ENCODE assay signal across 22 mouse cellular contexts in the genomic region with DNA sequence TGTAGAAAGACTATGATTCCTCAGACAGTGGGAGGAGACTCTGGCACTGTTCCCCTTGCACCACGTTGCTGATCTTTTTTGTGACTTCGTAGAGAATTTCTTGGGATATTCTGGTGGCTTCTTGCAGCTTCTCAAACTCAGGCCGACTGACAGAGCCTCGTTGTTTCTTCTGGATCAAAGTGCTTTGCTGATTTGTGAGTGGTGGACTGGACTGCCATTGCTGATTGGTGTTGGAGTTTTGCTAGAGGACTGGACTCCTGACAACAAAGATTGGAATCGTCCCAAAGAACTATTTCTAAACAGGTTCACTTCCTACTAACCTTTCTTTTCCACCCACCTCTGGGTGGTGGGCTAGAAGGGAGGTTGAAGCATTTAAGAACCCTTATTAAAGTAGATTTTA. TPM values are rescaled to one million over a fixed set of nuclear protein-coding genes. Genes with fewer than 3 reads are reported as not detected.
DNase-seq lines count a peak whose midpoint lies in the region; ATAC-seq and TF ChIP-seq lines count a peak whose summit lies in the region.
"Had no signal": no experiment of that assay in that cellular context is flagged by ENCODE, and none has a peak within 500 bp of the region (broad histone marks: within the 10 kb centered on the region; RNA-seq: fewer than 3 reads in every experiment).

No protein-coding gene starts in this region.

- H3K79me2 ChIP-seq in liver, adult 2 months (ENCODE audit: control insufficient read depth, insufficient read depth, low read length): peaks cover 16% of the 10 kb centered on the region; the same call in 1 of the 2 replicates

- ATAC-seq in liver, embryonic 11.5 days (replicated peaks; ENCODE audit: low FRiP score): no peak
- ATAC-seq: activated CD4-positive, CD25-positive, alpha-beta regulatory T cell, adult 4 months; CD4-positive, CD25-positive, alpha-beta regulatory T cell, adult 4 months; Patski had no signal

- H3K36me3 ChIP-seq in liver, adult 2 months (ENCODE audit: control insufficient read depth, insufficient read depth, low read length): peaks cover 3% of the 10 kb centered on the region
- no peaks in the 10 kb centered on the region for H3K36me3 ChIP-seq in liver, embryonic 11.5 days (ENCODE audit: control insufficient read depth, insufficient read depth, low read length)

- no peak overlapping the region for H3K4me2 ChIP-seq in liver, embryonic 11.5 days

- no peak overlapping the region for H3K9ac ChIP-seq in liver, adult 2 months (ENCODE audit: low read depth, low read length)
- no peak overlapping the region for H3K9ac ChIP-seq in liver, embryonic 11.5 days (ENCODE audit: low read depth, low read length)

- no peaks in the 10 kb centered on the region for H3K27me3 ChIP-seq in liver, adult 2 months (ENCODE audit: control insufficient read depth, insufficient read depth, low read length)
- H3K27me3 ChIP-seq in liver, embryonic 11.5 days (replicated peaks; ENCODE audit: control insufficient read depth, insufficient read depth, low read length): no peaks in the 10 kb centered on the region
- H3K27me3 ChIP-seq: CH12.LX, Patski had no signal

- TF ChIP-seq CTCF in liver, adult 2 months (IDR thresholded peaks at IDR 0.05; ENCODE audit: low read depth, low read length): no peak

- no peak for TF ChIP-seq POLR2A in liver, adult 2 months (IDR thresholded peaks at IDR 0.05; ENCODE audit: extremely low read depth, insufficient read depth, low read length)

- 25% methylated on average over 5 of the region's 5 CpGs for WGBS in liver, adult 2 months
- 79% methylated on average over 5 of the region's 5 CpGs for WGBS in liver, embryonic 11.5 days

- peaks cover 16% of the 10 kb centered on the region for H3K4me1 ChIP-seq in liver, adult 2 months (ENCODE audit: control insufficient read depth, insufficient read depth, low read length)
- no peaks in the 10 kb centered on the region for H3K4me1 ChIP-seq in liver, embryonic 11.5 days (replicated peaks; ENCODE audit: control insufficient read depth, insufficient read depth, low read length)

- no peaks in the 10 kb centered on the region for H3K9me3 ChIP-seq in liver, embryonic 11.5 days (ENCODE audit: control insufficient read depth, low read length)
- H3K9me3 ChIP-seq: G1E had no signal

- peak; percentile 7 for DNase-seq in adrenal gland, adult 2 months
- no peak for DNase-seq in adrenal gland, adult 18-20 months (ENCODE audit: low spot score in 2 of 2)
- peak; percentile 84 for DNase-seq in heart, adult 11 months
- no peak for DNase-seq in heart, adult 8-10 months (ENCODE audit: low spot score)
- peak; percentile 67 for DNase-seq in liver, adult 2 months (ENCODE audit: extremely low read depth, low read depth, low spot score)
- DNase-seq in liver, embryonic 11.5 days (ENCODE audit: low spot score): no peak
- DNase-seq: adrenal gland, adult 8-10 months; adrenal gland, postnatal 10 days; adrenal gland, postnatal 14 days; adrenal gland, postnatal 25 days; adrenal gland, postnatal 36 days; B cell, adult 2 months; cerebellum, adult 11 months; cerebellum, adult 11-12 months; cerebellum, adult 18-20 months; cerebellum, adult 2 months; cerebellum, adult 8-10 months had no signal

- no peak overlapping the region for H3K4me3 ChIP-seq in liver, adult 2 months (ENCODE audit: insufficient read depth, low read depth, low read length)
- H3K4me3 ChIP-seq in liver, embryonic 11.5 days (ENCODE audit: low read depth, low read length): no peak overlapping the region

- H3K27ac ChIP-seq in liver, adult 2 months (replicated peaks; ENCODE audit: insufficient read depth, low read depth, low read length): no peak overlapping the region
- no peak overlapping the region for H3K27ac ChIP-seq in liver, embryonic 11.5 days (ENCODE audit: low read depth, low read length)

RNA-seq across cellular contexts. Expression of a gene that starts 21.5 kb away (rescaled TPM):
- 100 to 1,000 TPM; 133 to 162 TPM for total RNA-seq in adrenal gland, adult 2 months (2021)
- polyA plus RNA-seq in adrenal gland, adult 2 months (2012; rRNA removed): 13.5 and 18.4 TPM in 2 replicates
- total RNA-seq in adrenal gland, adult 18-20 months (2021): 100 to 1,000 TPM; 116 to 178 TPM
- 10 to 100 TPM; 51.5 to 68.0 (median 61.8) TPM for total RNA-seq in heart, adult 8-10 months (2022)
- 88.8 and 95.3 TPM in 2 replicates for total RNA-seq in liver, adult 2 months (2014; rRNA removed)
- 20.5 and 22.1 TPM in 2 replicates for polyA plus RNA-seq in liver, adult 2 months (2012; rRNA removed)
- 27.4 and 30.2 TPM in 2 replicates for polyA plus RNA-seq in liver, embryonic 11.5 days (2014; fragmentation: Nextera tagmentation; extraction: Ambion mirVana)

RNA-seq across cellular contexts. Expression of a gene that starts 57.2 kb away (rescaled TPM):
- 10 to 100 TPM; 16.0 to 19.3 TPM for total RNA-seq in adrenal gland, adult 2 months (2021)
- 2.5 and 3.4 TPM in 2 replicates for polyA plus RNA-seq in adrenal gland, adult 2 months (2012; rRNA removed)
- total RNA-seq in adrenal gland, adult 18-20 months (2021): 10 to 100 TPM; 10.9 to 20.3 TPM
- 10 to 100 TPM in 2 of 4 experiments, 1 to 10 TPM in 2; 8.4 to 10.9 (median 9.3) TPM for total RNA-seq in heart, adult 8-10 months (2022)
- 10.3 and 12.6 TPM in 2 replicates for total RNA-seq in liver, adult 2 months (2014; rRNA removed)
- 3.4 and 3.5 TPM in 2 replicates for polyA plus RNA-seq in liver, adult 2 months (2012; rRNA removed)
- polyA plus RNA-seq in liver, embryonic 11.5 days (2014; fragmentation: Nextera tagmentation; extraction: Ambion mirVana): 16.1 and 18.6 TPM in 2 replicates

RNA-seq across cellular contexts. Expression of a gene that starts 57.4 kb away (rescaled TPM):
- total RNA-seq in adrenal gland, adult 2 months (2021): 10 to 100 TPM; 20.3 to 29.8 TPM
- polyA plus RNA-seq in adrenal gland, adult 2 months (2012; rRNA removed): 19.2 and 23.2 TPM in 2 replicates
- total RNA-seq in adrenal gland, adult 18-20 months (2021): 10 to 100 TPM; 16.5 to 27.4 TPM
- total RNA-seq in heart, adult 8-10 months (2022): 1 to 10 TPM; 5.7 to 9.4 (median 7.4) TPM
- total RNA-seq in liver, adult 2 months (2014; rRNA removed): 4.8 and 6.0 TPM in 2 replicates
- polyA plus RNA-seq in liver, adult 2 months (2012; rRNA removed): 9.1 and 9.5 TPM in 2 replicates
- 71.3 and 74.7 TPM in 2 replicates for polyA plus RNA-seq in liver, embryonic 11.5 days (2014; fragmentation: Nextera tagmentation; extraction: Ambion mirVana)

Comparison
In these comparisons a context has a peak if more than half of its experiments do, and no peak if none do; other contexts are left out.
1. DNase-seq: peak in adrenal gland, adult 2 months (single experiment), heart, adult 11 months (single experiment) and liver, adult 2 months (single experiment); none in adrenal gland, adult 18-20 months (0 of 2), heart, adult 8-10 months (single experiment) and liver, embryonic 11.5 days (single experiment).